Mouse (Mus musculus) liver, adult 2 months (tissue): ENCODE data around the gene Dst.

ENCODE experiments used
- CTCF ChIP-seq: fragments of 200-500 bp; IDR thresholded peaks from 2 replicates; pipeline ENCODE4 v1.5.1; 2011; ENCODE audit warnings: low read depth, low read length, control low read depth
- POLR2A ChIP-seq: fragments of 200-500 bp; IDR thresholded peaks from 2 replicates; pipeline ENCODE4 v1.6.1; 2011; ENCODE audit warnings: low read length, control low read depth; ENCODE audit not compliant: insufficient read depth; ENCODE audit errors: extremely low read depth

GRCm38 (mm10) chr1:33966328-33966727 lies 58.3 kb downstream of the Dst start:
- peak; percentile 31 for TF ChIP-seq CTCF
- TF ChIP-seq POLR2A: no peak
